Mouse (Mus musculus): ENCODE results near the gene Nup88. TPM values are rescaled to one million over a fixed set of nuclear protein-coding genes. Genes with fewer than 3 reads are reported as not detected.
"Not testable (repeated sequence)": the region's sequence is repeated elsewhere in the genome, so short reads cannot be mapped to it uniquely, and the experiment has no call there.

Nup88 gene
- polyA plus RNA-seq, 1 experiment from 2014 or later: 124 TPM

- H3K4me1 ChIP-seq (replicated peaks); H3K9me3 ChIP-seq; H3K27ac ChIP-seq (replicated peaks); H3K4me2 ChIP-seq; ATAC-seq (ENCODE audit: low read depth); H3K27me3 ChIP-seq; H3K4me3 ChIP-seq; H3K9ac ChIP-seq: not testable (repeated sequence)
- H3K36me3 ChIP-seq: peaks cover 43% of the 10 kb centered on the region
- WGBS: 93% methylated on average over 5 of the region's 5 CpGs
Observed at GRCm38 (mm10) chr11:70898182-70898581, 71.6 kb downstream of the Nup88 start.

GRCm38 (mm10) chr11:70897680-70898079 is 72.1 kb downstream of the Nup88 start:
- H3K4me1 ChIP-seq (replicated peaks): no peaks in the 10 kb centered on the region
- no peak for ATAC-seq (ENCODE audit: low read depth)
- WGBS: 98% methylated on average over 3 of the region's 3 CpGs

More at GRCm38 (mm10) chr11:70897680-70898079, 72.1 kb downstream of the Nup88 start:
- Histone ChIP-seq H3K9ac (no peak overlapping the region), H3K4me2 (no peak overlapping the region), H3K27me3 (no peaks in the 10 kb centered on the region), H3K4me3 (no peak overlapping the region), H3K36me3 (peaks cover 40% of the 10 kb centered on the region), H3K27ac (replicated peaks) (no peak overlapping the region), H3K9me3 (no peaks in the 10 kb centered on the region)

Other genes with a start within 250 kb of the Nup88 start
- 14.7 and 15.6 TPM in 2 replicates for gene Zfp3, start 205.8 kb downstream of the Nup88 start, polyA plus RNA-seq (2015; fragmentation: Nextera tagmentation; extraction: Ambion mirVana)
- gene Scimp, start 157.4 kb downstream of the Nup88 start, polyA plus RNA-seq (2015; fragmentation: Nextera tagmentation; extraction: Ambion mirVana): not detected in 2 replicates
- 80.3 and 86.9 TPM in 2 replicates for gene Rabep1, start 125.2 kb downstream of the Nup88 start, polyA plus RNA-seq (2015; fragmentation: Nextera tagmentation; extraction: Ambion mirVana)
- gene Rpain, start 240 bp upstream of the Nup88 start, polyA plus RNA-seq (2015; fragmentation: Nextera tagmentation; extraction: Ambion mirVana): 73.3 and 80.2 TPM in 2 replicates
- 188 and 193 TPM in 2 replicates for gene C1qbp, start 13.1 kb upstream of the Nup88 start, polyA plus RNA-seq (2015; fragmentation: Nextera tagmentation; extraction: Ambion mirVana)
- 14.0 and 15.2 TPM in 2 replicates for gene Dhx33, start 34.5 kb upstream of the Nup88 start, polyA plus RNA-seq (2015; fragmentation: Nextera tagmentation; extraction: Ambion mirVana)
- 34.0 and 34.8 TPM in 2 replicates for gene Mis12, start 49.6 kb upstream of the Nup88 start, polyA plus RNA-seq (2015; fragmentation: Nextera tagmentation; extraction: Ambion mirVana)
- 35.8 and 37.8 TPM in 2 replicates for gene Derl2, start 49.9 kb upstream of the Nup88 start, polyA plus RNA-seq (2015; fragmentation: Nextera tagmentation; extraction: Ambion mirVana)
- 544 and 566 TPM in 2 replicates for gene 6330403K07Rik, start 63.5 kb upstream of the Nup88 start, polyA plus RNA-seq (2015; fragmentation: Nextera tagmentation; extraction: Ambion mirVana)
- 0.04 and 0.07 TPM in 2 replicates for gene Nlrp1a, start 174.7 kb upstream of the Nup88 start, polyA plus RNA-seq (2015; fragmentation: Nextera tagmentation; extraction: Ambion mirVana)

Measured in neural tube, embryonic 13.5 days (tissue).